Mouse (Mus musculus): ENCODE results near the gene Med11.

Med11 gene

GRCm38 (mm10) chr11:70469764-70470163 is 18.0 kb downstream of the Med11 start:
- ChIA-PET POLR2A (no interaction called here), CTCF (no interaction called here)

GRCm38 (mm10) chr11:70472716-70473115 is 21.0 kb downstream of the Med11 start:
- CTCF ChIA-PET = interaction anchor here in 1 of 4 experiments (0.6 kb wide), 1 partner anchor 30 kb away, joined by 4 read pairs; no protein-coding TSS in a partner anchor
- POLR2A ChIA-PET = interaction anchor here in 2 of 4 experiments (0.6 kb wide), 2 partner anchors 34 to 356 kb away, joined by 4 to 6 read pairs; no protein-coding TSS in a partner anchor

GRCm38 (mm10) chr11:70473291-70473690 is 21.6 kb downstream of the Med11 start:
- CTCF ChIA-PET = interaction anchor here in 1 of 4 experiments (0.6 to 1.0 kb wide), 2 partner anchors 30 to 41 kb away, joined by 3 to 4 read pairs; partner anchors contain the start of gene Arrb2
- POLR2A ChIA-PET = interaction anchor here in 2 of 4 experiments (0.6 kb wide), 2 partner anchors 33 to 356 kb away, joined by 4 to 6 read pairs; no protein-coding TSS in a partner anchor

GRCm38 (mm10) chr11:70474872-70475534 is 23.3 kb downstream of the Med11 start:
- CTCF ChIA-PET = no interaction called here
- POLR2A ChIA-PET = no interaction called here

GRCm38 (mm10) chr11:70485498-70485897 is 33.8 kb downstream of the Med11 start:
- ChIA-PET POLR2A (interaction anchor here in 1 of 4 experiments (1.1 kb wide), 1 partner anchor 130 kb away, joined by 3 read pairs; the partner anchor contains the start of gene 4930544D05Rik), CTCF (no interaction called here)

GRCm38 (mm10) chr11:70487816-70488215 is 36.1 kb downstream of the Med11 start:
- POLR2A ChIA-PET = no interaction called here
- CTCF ChIA-PET = interaction anchor here in 2 of 4 experiments (0.5 to 1.1 kb wide), 2 partner anchors 35 to 232 kb away, joined by 3 read pairs; no protein-coding TSS in a partner anchor

- POLR2A ChIA-PET = no interaction called here
- CTCF ChIA-PET = interaction anchor here in 1 of 4 experiments (0.9 kb wide), 1 partner anchor 13 kb away, joined by 4 read pairs; no protein-coding TSS in a partner anchor
Measured at GRCm38 (mm10) chr11:70489138-70489537, 37.4 kb downstream of the Med11 start.

- POLR2A ChIA-PET = interaction anchor here in 1 of 4 experiments (0.7 kb wide), 1 partner anchor 491 kb away, joined by 3 read pairs; no protein-coding TSS in a partner anchor
- CTCF ChIA-PET = interaction anchor here in 1 of 4 experiments (0.6 kb wide), 1 partner anchor 29 kb away, joined by 3 read pairs; no protein-coding TSS in a partner anchor
Measured at GRCm38 (mm10) chr11:70489684-70490083, 38.0 kb downstream of the Med11 start.

GRCm38 (mm10) chr11:70499566-70500475 is 48.1 kb downstream of the Med11 start:
- CTCF ChIA-PET = interaction anchor here (0.7 to 1.7 kb wide), 5 partner anchors 10 to 293 kb away, joined by 3 to 5 read pairs (median 3); partner anchors contain the start of gene Arrb2 (in 2 of the 4)

GRCm38 (mm10) chr11:70500476-70500812 is 48.7 kb downstream of the Med11 start:
- CTCF ChIA-PET = interaction anchor here in 2 of 4 experiments (0.9 to 1.0 kb wide), 2 partner anchors 68 to 82 kb away, joined by 3 read pairs; partner anchors contain the start of gene Arrb2 (in 1 of the 2)
- POLR2A ChIA-PET = no interaction called here

More at GRCm38 (mm10) chr11:70499566-70500475, 48.1 kb downstream of the Med11 start:
- POLR2A ChIA-PET = no interaction called here

GRCm38 (mm10) chr11:70502018-70502417 is 50.3 kb downstream of the Med11 start:
- ChIA-PET POLR2A (interaction anchor here in 1 of 4 experiments (0.9 kb wide), 1 partner anchor 145 kb away, joined by 3 read pairs; the partner anchor contains the start of genes Rnf167 and Slc25a11), CTCF (interaction anchor here in 1 of 4 experiments (1.4 kb wide), 1 partner anchor 13 kb away, joined by 4 read pairs; no protein-coding TSS in a partner anchor)

Measured in embryonic stem cell, embryonic (primary cell).